Mouse (Mus musculus) erythroblast, embryonic 14.5 days (primary cell): ENCODE measurements around the gene Ctss.

ENCODE experiments used
- GATA1 ChIP-seq: IDR thresholded peaks from 2 replicates; pipeline ENCODE4 v1.6.1; 2012; ENCODE audit warnings: low read length, inconsistent platforms, mixed read lengths
- TAL1 ChIP-seq: IDR thresholded peaks from 3 replicates; pipeline ENCODE4 v1.6.1; 2012; ENCODE audit warnings: low read length, inconsistent platforms, mixed read lengths

DNA sequence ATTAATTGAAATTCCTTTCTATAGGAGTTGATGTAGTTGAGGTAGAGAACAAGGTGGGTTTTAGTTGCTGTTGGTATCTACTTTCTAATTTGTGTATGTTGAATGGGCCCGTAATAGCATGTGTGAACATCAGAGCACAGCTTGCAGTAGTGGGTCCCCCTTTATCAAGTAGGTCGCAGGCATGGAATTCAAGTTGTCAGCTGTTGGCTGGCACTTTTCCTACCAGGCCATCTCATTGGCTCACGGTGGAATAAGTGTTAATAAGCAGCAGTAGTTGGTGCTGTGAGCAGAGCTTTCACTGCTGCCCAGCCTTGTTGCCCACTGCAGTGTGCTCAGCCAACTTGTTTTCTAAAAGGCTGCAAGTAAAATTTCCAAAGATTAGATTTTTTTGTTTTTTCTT is 37.9 kb upstream of the Ctss start:
- TF ChIP-seq GATA1 (no peak), TAL1 (no peak)
